Mouse (Mus musculus): Measurements from ENCODE around the gene Hist1h1e. TPM values are rescaled to one million over a fixed set of nuclear protein-coding genes. Genes with fewer than 3 reads are reported as not detected.
A peak's percentile ranks its signal among the peaks of the same experiment; 100 is the strongest.
"Not testable (repeated sequence)": the region's sequence is repeated elsewhere in the genome, so short reads cannot be mapped to it uniquely, and the experiment has no call there.

Gene Hist1h1e
- polyA plus RNA-seq, 1 experiment from 2014 or later = 17.2 TPM

GRCm38 (mm10) chr13:23609209-23609608 is 13.1 kb downstream of the Hist1h1e start:
- 87% methylated on average over 4 of the region's 4 CpGs for WGBS
- H3K4me1 ChIP-seq = no peaks in the 10 kb centered on the region
- H3K4me2 ChIP-seq = no peak overlapping the region
- no peaks in the 10 kb centered on the region for H3K27me3 ChIP-seq
- H3K9me3 ChIP-seq = no peaks in the 10 kb centered on the region
- H3K4me3 ChIP-seq = no peak overlapping the region
- no peaks in the 10 kb centered on the region for H3K36me3 ChIP-seq
- no peak overlapping the region for H3K9ac ChIP-seq
- H3K27ac ChIP-seq = no peak overlapping the region
- ATAC-seq (ENCODE audit: insufficient number of reproducible peaks, low FRiP score, low TSS enrichment, low read depth) = no peak

- Histone ChIP-seq H3K27ac (no peak overlapping the region), H3K9ac (no peak overlapping the region), H3K4me1 (no peaks in the 10 kb centered on the region), H3K27me3 (no peaks in the 10 kb centered on the region), H3K4me2 (no peak overlapping the region), H3K36me3 (no peaks in the 10 kb centered on the region), H3K4me3 (no peak overlapping the region), H3K9me3 (no peaks in the 10 kb centered on the region)
- ATAC-seq (ENCODE audit: insufficient number of reproducible peaks, low FRiP score, low TSS enrichment, low read depth) = no peak
- WGBS = 85% methylated on average over 3 of the region's 3 CpGs
Measured at GRCm38 (mm10) chr13:23605052-23605451, 17.3 kb downstream of the Hist1h1e start.

GRCm38 (mm10) chr13:23604452-23604851 is 17.9 kb downstream of the Hist1h1e start:
- H3K4me3 ChIP-seq = no peak overlapping the region
- H3K4me2 ChIP-seq = no peak overlapping the region
- H3K9ac ChIP-seq = no peak overlapping the region
- H3K36me3 ChIP-seq = no peaks in the 10 kb centered on the region
- H3K4me1 ChIP-seq = no peaks in the 10 kb centered on the region
- H3K27ac ChIP-seq = no peak overlapping the region
- no peaks in the 10 kb centered on the region for H3K27me3 ChIP-seq
- 75% methylated on average over 3 of the region's 3 CpGs for WGBS
- H3K9me3 ChIP-seq = no peaks in the 10 kb centered on the region
- no peak for ATAC-seq (ENCODE audit: insufficient number of reproducible peaks, low FRiP score, low TSS enrichment, low read depth)

- Histone ChIP-seq H3K4me2 (no peak overlapping the region), H3K27ac (no peak overlapping the region), H3K4me3 (no peak overlapping the region), H3K36me3 (no peaks in the 10 kb centered on the region), H3K9me3 (no peaks in the 10 kb centered on the region), H3K4me1 (no peaks in the 10 kb centered on the region), H3K27me3 (no peaks in the 10 kb centered on the region), H3K9ac (no peak overlapping the region)
- 80% methylated on average over 7 of the region's 7 CpGs for WGBS
- ATAC-seq (ENCODE audit: insufficient number of reproducible peaks, low FRiP score, low TSS enrichment, low read depth) = no peak
Measured at GRCm38 (mm10) chr13:23603182-23603699, 19.1 kb downstream of the Hist1h1e start.

GRCm38 (mm10) chr13:23597957-23598356 is 24.4 kb downstream of the Hist1h1e start:
- Histone ChIP-seq H3K27me3 (no peaks in the 10 kb centered on the region), H3K9me3 (no peaks in the 10 kb centered on the region), H3K9ac (no peak overlapping the region), H3K27ac (no peak overlapping the region), H3K4me2 (no peak overlapping the region), H3K4me3 (no peak overlapping the region), H3K4me1 (0 out of 2 replicates have a peak, but pooled peaks cover 3% of the 10 kb centered on the region), H3K36me3 (no peaks in the 10 kb centered on the region)
- ATAC-seq (ENCODE audit: insufficient number of reproducible peaks, low FRiP score, low TSS enrichment, low read depth) = no peak
- WGBS = 7% methylated on average over 9 of the region's 9 CpGs

GRCm38 (mm10) chr13:23595622-23596372 is 26.6 kb downstream of the Hist1h1e start:
- 63% methylated on average over 7 of the region's 7 CpGs for WGBS

GRCm38 (mm10) chr13:23595185-23595584 is 27.2 kb downstream of the Hist1h1e start:
- Histone ChIP-seq H3K4me3 (no peak overlapping the region), H3K4me1 (0 out of 2 replicates have a peak, but pooled peaks cover 4% of the 10 kb centered on the region), H3K27ac (no peak overlapping the region), H3K9me3 (no peaks in the 10 kb centered on the region), H3K27me3 (no peaks in the 10 kb centered on the region), H3K4me2 (no peak overlapping the region), H3K9ac (no peak overlapping the region), H3K36me3 (no peaks in the 10 kb centered on the region)
- no peak for ATAC-seq (ENCODE audit: insufficient number of reproducible peaks, low FRiP score, low TSS enrichment, low read depth)
- WGBS = 81% methylated on average over 2 of the region's 2 CpGs

More at GRCm38 (mm10) chr13:23595622-23596372, 26.6 kb downstream of the Hist1h1e start:
- Histone ChIP-seq H3K27me3 (no peaks in the 10 kb centered on the region), H3K9me3 (no peaks in the 10 kb centered on the region), H3K9ac (no peak overlapping the region), H3K4me1 (0 out of 2 replicates have a peak, but pooled peaks cover 4% of the 10 kb centered on the region), H3K4me3 (no peak overlapping the region), H3K36me3 (no peaks in the 10 kb centered on the region), H3K27ac (no peak overlapping the region), H3K4me2 (no peak overlapping the region)
- ATAC-seq (ENCODE audit: insufficient number of reproducible peaks, low FRiP score, low TSS enrichment, low read depth) = no peak

GRCm38 (mm10) chr13:23593051-23593770 is 29.1 kb downstream of the Hist1h1e start:
- no peak overlapping the region for H3K9ac ChIP-seq
- no peaks in the 10 kb centered on the region for H3K27me3 ChIP-seq
- H3K4me2 ChIP-seq = no peak overlapping the region
- H3K36me3 ChIP-seq = no peaks in the 10 kb centered on the region
- H3K4me3 ChIP-seq = no peak overlapping the region
- 0 out of 2 replicates have a peak, but pooled peaks cover 4% of the 10 kb centered on the region for H3K4me1 ChIP-seq
- H3K9me3 ChIP-seq = no peaks in the 10 kb centered on the region
- no peak for ATAC-seq (ENCODE audit: insufficient number of reproducible peaks, low FRiP score, low TSS enrichment, low read depth)
- 65% methylated on average over 5 of the region's 5 CpGs for WGBS
- H3K27ac ChIP-seq = no peak overlapping the region

- Histone ChIP-seq H3K4me2 (no peak overlapping the region), H3K4me1 (0 out of 2 replicates have a peak, but pooled peaks cover 4% of the 10 kb centered on the region), H3K9me3 (no peaks in the 10 kb centered on the region), H3K36me3 (no peaks in the 10 kb centered on the region), H3K27me3 (no peaks in the 10 kb centered on the region), H3K27ac (no peak overlapping the region), H3K9ac (no peak overlapping the region), H3K4me3 (no peak overlapping the region)
- WGBS = 36% methylated on average over 7 of the region's 7 CpGs
- no peak for ATAC-seq (ENCODE audit: insufficient number of reproducible peaks, low FRiP score, low TSS enrichment, low read depth)
Measured at GRCm38 (mm10) chr13:23592614-23593013, 29.7 kb downstream of the Hist1h1e start.

- not testable (repeated sequence) for H3K4me3 ChIP-seq; H3K9me3 ChIP-seq; ATAC-seq (ENCODE audit: insufficient number of reproducible peaks, low FRiP score, low TSS enrichment, low read depth); H3K4me1 ChIP-seq; H3K36me3 ChIP-seq; H3K4me2 ChIP-seq; H3K27me3 ChIP-seq; H3K27ac ChIP-seq; H3K9ac ChIP-seq
- 84% methylated on average over 7 of the region's 7 CpGs for WGBS
Measured at GRCm38 (mm10) chr13:23591886-23592285, 30.5 kb downstream of the Hist1h1e start.

GRCm38 (mm10) chr13:23591206-23591605 is 31.2 kb downstream of the Hist1h1e start:
- Histone ChIP-seq H3K4me2 (no peak overlapping the region), H3K4me1 (peaks cover 10% of the 10 kb centered on the region), H3K27me3 (no peaks in the 10 kb centered on the region), H3K4me3 (no peak overlapping the region), H3K27ac (no peak overlapping the region), H3K9me3 (no peaks in the 10 kb centered on the region), H3K36me3 (no peaks in the 10 kb centered on the region), H3K9ac (no peak overlapping the region)
- no peak for ATAC-seq (ENCODE audit: insufficient number of reproducible peaks, low FRiP score, low TSS enrichment, low read depth)
- 92% methylated on average over 7 of the region's 7 CpGs for WGBS

- WGBS = 3% methylated on average over 1 of the region's 1 CpGs
- peak overlapping the region; percentile 46 for H3K4me3 ChIP-seq
- no peaks in the 10 kb centered on the region for H3K27me3 ChIP-seq
- H3K4me1 ChIP-seq = peaks cover 20% of the 10 kb centered on the region
- H3K4me2 ChIP-seq = peak overlapping the region; percentile 70
- H3K9me3 ChIP-seq = no peaks in the 10 kb centered on the region
- ATAC-seq (ENCODE audit: insufficient number of reproducible peaks, low FRiP score, low TSS enrichment, low read depth) = no peak
- H3K9ac ChIP-seq = no peak overlapping the region
- no peaks in the 10 kb centered on the region for H3K36me3 ChIP-seq
- H3K27ac ChIP-seq = peak overlapping the region; percentile 91
Measured at GRCm38 (mm10) chr13:23586940-23587225, 35.5 kb downstream of the Hist1h1e start.

Data from limb, embryonic 15.5 days (tissue).